ENCODE assay signal across 30 mouse cellular contexts in the genomic region with DNA sequence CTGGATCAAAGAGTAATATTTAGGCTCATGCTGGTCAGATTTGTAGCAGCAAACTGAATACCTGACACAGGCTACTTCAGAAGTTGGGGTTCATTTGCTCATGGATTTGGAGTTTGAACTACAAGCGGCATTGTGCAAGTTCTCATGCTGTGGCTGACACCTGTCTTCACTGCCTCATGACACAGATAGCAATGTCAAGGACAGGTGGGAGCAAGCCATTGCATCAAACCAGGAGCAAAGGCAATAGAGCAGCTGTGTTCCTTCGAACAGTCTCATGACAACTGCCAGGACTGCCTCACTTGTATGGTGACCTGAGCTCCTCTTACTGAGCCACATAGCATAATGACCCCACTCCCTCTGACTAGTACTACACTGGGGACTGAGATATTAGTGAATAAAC. TPM values are rescaled to one million over a fixed set of nuclear protein-coding genes. Genes with fewer than 3 reads are reported as not detected.
DNase-seq lines count a peak whose midpoint lies in the region; ATAC-seq lines count a peak whose summit lies in the region.
"Had no signal": no experiment of that assay in that cellular context is flagged by ENCODE, and none has a peak within 500 bp of the region (broad histone marks: within the 10 kb centered on the region; RNA-seq: fewer than 3 reads in every experiment).

No protein-coding gene starts in this region.

- ATAC-seq in liver, embryonic 13.5 days (ENCODE audit: low read depth) = 0 out of 2 replicates have a peak, but pooled peaks have one; percentile 15
- peak; percentile 64; the same call in 1 of the 2 replicates for ATAC-seq in liver, embryonic 16.5 days (ENCODE audit: low read depth)
- ATAC-seq: activated CD4-positive, CD25-positive, alpha-beta regulatory T cell, adult 4 months; CD4-positive, CD25-positive, alpha-beta regulatory T cell, adult 4 months; forebrain, embryonic 13.5 days; forebrain, embryonic 16.5 days; hindbrain, embryonic 16.5 days had no signal

- no peak overlapping the region for H3K27ac ChIP-seq in liver, embryonic 13.5 days
- H3K27ac ChIP-seq in liver, embryonic 16.5 days (ENCODE audit: low read length) = no peak overlapping the region
- H3K27ac ChIP-seq: embryonic facial prominence, embryonic 10.5 days; embryonic facial prominence, embryonic 13.5 days; forebrain, embryonic 10.5 days; forebrain, embryonic 13.5 days; heart, embryonic 15.5 days; hindbrain, embryonic 10.5 days; hindbrain, embryonic 13.5 days had no signal

- 57% methylated on average over 2 of the region's 2 CpGs for WGBS in liver, embryonic 13.5 days (ENCODE audit: insufficient replicate concordance)
- 69% methylated on average over 2 of the region's 2 CpGs for WGBS in liver, embryonic 16.5 days (ENCODE audit: insufficient replicate concordance)

- peaks cover 10% of the 10 kb centered on the region for H3K4me1 ChIP-seq in liver, embryonic 13.5 days (replicated peaks)
- peaks cover 13% of the 10 kb centered on the region for H3K4me1 ChIP-seq in liver, embryonic 16.5 days (ENCODE audit: control insufficient read depth, low read depth, low read length)
- H3K4me1 ChIP-seq: embryonic facial prominence, embryonic 10.5 days; hindbrain, embryonic 10.5 days had no signal

- no peak overlapping the region for H3K9ac ChIP-seq in liver, embryonic 13.5 days
- H3K9ac ChIP-seq in liver, embryonic 16.5 days (ENCODE audit: low read depth, low read length) = no peak overlapping the region
- H3K9ac ChIP-seq: embryonic facial prominence, embryonic 13.5 days; forebrain, embryonic 13.5 days; heart, embryonic 12.5 days; heart, embryonic 15.5 days; hindbrain, embryonic 13.5 days had no signal

- H3K36me3 ChIP-seq in liver, embryonic 13.5 days = no peaks in the 10 kb centered on the region
- H3K36me3 ChIP-seq in liver, embryonic 16.5 days (ENCODE audit: control insufficient read depth, insufficient read depth) = no peaks in the 10 kb centered on the region
- H3K36me3 ChIP-seq: embryonic facial prominence, embryonic 10.5 days; embryonic facial prominence, embryonic 13.5 days; forebrain, embryonic 10.5 days; heart, embryonic 12.5 days; heart, embryonic 15.5 days; hindbrain, embryonic 10.5 days; hindbrain, embryonic 13.5 days had no signal

- H3K4me2 ChIP-seq in liver, embryonic 13.5 days = no peak overlapping the region
- no peak overlapping the region for H3K4me2 ChIP-seq in liver, embryonic 16.5 days (ENCODE audit: low read depth, low read length)
- H3K4me2 ChIP-seq: embryonic facial prominence, embryonic 13.5 days; forebrain, embryonic 13.5 days; heart, embryonic 12.5 days; heart, embryonic 15.5 days; hindbrain, embryonic 13.5 days had no signal

- DNase-seq in liver, embryonic 13.5 days = no peak
- DNase-seq in liver = no peak
- peak; percentile 45 for DNase-seq in fat pad, adult 2 months (ENCODE audit: extremely low read depth, low read depth, low spot score)
- DNase-seq in layer of hippocampus, adult 18-20 months (ENCODE audit: low spot score in 2 of 2) = no peak
- no peak for DNase-seq in Muller cell, postnatal 12 days (ENCODE audit: inconsistent ontology term)
- DNase-seq: adrenal gland, adult 8-10 months; adrenal gland, postnatal 25 days; cerebellum, adult 11-12 months; cerebellum, adult 8-10 months; cerebellum, postnatal 10 days; cerebellum, postnatal 36 days; embryo, embryonic 11 days; gastrocnemius, postnatal 10 days; gastrocnemius, postnatal 36 days; heart, postnatal 10 days; heart, postnatal 36 days had no signal

- no peaks in the 10 kb centered on the region for H3K9me3 ChIP-seq in liver, embryonic 13.5 days (replicated peaks)
- no peaks in the 10 kb centered on the region for H3K9me3 ChIP-seq in liver, embryonic 16.5 days (replicated peaks; ENCODE audit: control insufficient read depth, low read length)
- H3K9me3 ChIP-seq: embryonic facial prominence, embryonic 10.5 days; embryonic facial prominence, embryonic 13.5 days; forebrain, embryonic 10.5 days; forebrain, embryonic 13.5 days; heart, embryonic 12.5 days; heart, embryonic 15.5 days; hindbrain, embryonic 10.5 days; hindbrain, embryonic 13.5 days had no signal

- H3K4me3 ChIP-seq in liver, embryonic 13.5 days (replicated peaks) = no peak overlapping the region
- H3K4me3 ChIP-seq in liver, embryonic 16.5 days (ENCODE audit: low read depth, low read length) = no peak overlapping the region
- H3K4me3 ChIP-seq: embryonic facial prominence, embryonic 10.5 days; embryonic facial prominence, embryonic 13.5 days; erythroblast, embryonic 14.5 days; forebrain, embryonic 10.5 days; forebrain, embryonic 13.5 days; heart, embryonic 12.5 days; heart, embryonic 15.5 days; hindbrain, embryonic 10.5 days; hindbrain, embryonic 13.5 days had no signal

- H3K27me3 ChIP-seq in liver, embryonic 13.5 days = no peaks in the 10 kb centered on the region
- H3K27me3 ChIP-seq in liver, embryonic 16.5 days (ENCODE audit: control insufficient read depth, insufficient read depth, low read depth, low read length) = no peaks in the 10 kb centered on the region
- H3K27me3 ChIP-seq: embryonic facial prominence, embryonic 13.5 days; forebrain, embryonic 13.5 days; heart, embryonic 12.5 days; heart, embryonic 15.5 days had no signal

RNA-seq across cellular contexts. Expression of a gene that starts 12.9 kb away (rescaled TPM):
- 62.7 and 70.9 TPM in 2 replicates for polyA plus RNA-seq in liver, embryonic 13.5 days (2015; fragmentation: Nextera tagmentation; extraction: Ambion mirVana)
- 60.3 and 61.8 TPM in 2 replicates for polyA plus RNA-seq in liver, embryonic 16.5 days (2015; fragmentation: Nextera tagmentation; extraction: Ambion mirVana)
- total RNA-seq in layer of hippocampus, adult 18-20 months (2021) = 10 to 100 TPM; 25.9 to 26.8 TPM

RNA-seq across cellular contexts. Expression of a gene that starts 57.0 kb away (rescaled TPM):
- 20.1 and 26.3 TPM in 2 replicates for polyA plus RNA-seq in liver, embryonic 13.5 days (2015; fragmentation: Nextera tagmentation; extraction: Ambion mirVana)
- polyA plus RNA-seq in liver, embryonic 16.5 days (2015; fragmentation: Nextera tagmentation; extraction: Ambion mirVana) = 18.2 and 19.5 TPM in 2 replicates
- total RNA-seq in layer of hippocampus, adult 18-20 months (2021) = 10 to 100 TPM; 87.9 to 91.3 TPM
